Mouse (Mus musculus): Measurements from ENCODE around the gene Shisal2a.
A peak's percentile ranks its signal among the peaks of the same experiment; 100 is the strongest.
"Not testable (repeated sequence)": the region's sequence is repeated elsewhere in the genome, so short reads cannot be mapped to it uniquely, and the experiment has no call there.

The Shisal2a gene

DNA sequence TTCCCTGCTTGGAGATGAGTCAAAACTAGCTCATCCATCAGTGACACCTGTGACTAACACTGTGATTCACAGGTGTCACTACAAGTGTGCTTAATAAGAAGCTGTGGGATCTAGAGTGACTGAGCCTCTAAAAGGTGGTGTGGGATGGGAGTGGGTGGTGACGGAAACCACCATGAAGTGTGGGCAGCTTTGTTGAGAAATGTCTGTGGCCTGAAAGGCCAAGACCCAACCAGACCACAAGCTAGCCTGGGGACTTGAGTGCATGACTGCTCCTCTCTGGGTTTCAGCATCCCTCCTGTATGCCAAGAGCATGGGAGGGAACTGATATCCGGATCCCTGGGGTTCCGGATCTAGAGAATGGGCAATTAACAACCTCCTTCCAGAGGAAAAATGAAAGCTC, 11.7 kb downstream of the Shisal2a start:
- no peak for DNase-seq

DNA sequence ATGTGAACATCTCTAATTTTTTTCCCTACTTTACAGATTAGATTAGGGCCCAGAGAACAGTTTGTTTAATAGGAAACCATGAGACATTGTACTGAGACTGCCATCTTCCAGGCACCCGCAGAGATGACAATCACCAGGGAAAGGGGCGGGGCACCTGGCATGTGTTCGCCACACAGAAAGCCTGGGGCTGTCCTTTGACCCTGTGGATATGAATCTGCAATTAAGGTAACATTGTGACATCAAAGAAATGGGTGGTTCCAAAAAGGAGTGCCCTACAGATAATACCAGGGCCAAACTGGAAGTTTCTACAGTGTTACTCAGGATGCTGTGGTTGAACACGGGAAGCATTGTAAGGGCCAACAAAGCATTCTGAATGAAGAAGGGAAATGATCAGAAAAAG, 12.7 kb downstream of the Shisal2a start:
- no peak for DNase-seq

DNA sequence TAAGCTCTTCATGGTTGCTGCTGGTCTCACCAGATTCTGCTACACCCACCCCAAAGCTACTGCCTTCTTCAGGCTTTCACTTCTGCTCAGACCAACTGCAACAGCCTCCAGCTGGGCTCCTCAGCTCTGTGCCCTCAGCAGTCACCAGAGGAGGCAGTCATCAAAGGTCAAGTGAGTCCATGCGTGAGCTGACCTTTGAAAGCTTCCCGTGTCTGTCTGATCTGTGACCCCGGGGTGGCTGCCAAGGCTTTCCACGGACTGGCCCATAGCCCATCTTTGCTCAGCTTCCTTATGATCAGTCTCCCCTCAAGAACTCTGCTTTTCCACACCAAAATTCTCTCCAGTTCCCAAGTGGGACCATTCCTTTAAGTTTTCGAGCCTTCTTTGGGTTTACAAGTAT, 13.9 kb downstream of the Shisal2a start:
- DNase-seq: no peak

DNA sequence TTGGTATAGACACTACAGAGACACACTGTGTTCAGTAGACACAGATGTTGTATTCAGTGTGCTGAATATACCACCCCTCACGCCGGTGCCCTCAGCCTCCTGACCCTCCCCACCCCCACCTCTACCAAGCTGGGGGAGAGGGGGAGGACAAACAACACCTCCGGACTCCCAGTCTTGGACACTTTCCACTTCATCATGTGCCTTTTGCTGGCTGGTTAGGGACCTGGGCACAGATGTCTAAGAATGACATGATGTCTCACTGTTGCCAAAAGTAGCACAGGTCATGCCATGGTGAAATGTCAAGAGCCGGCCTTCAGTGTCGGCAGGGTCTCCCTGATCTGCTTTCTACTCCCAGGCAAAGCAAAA, 19.1 kb downstream of the Shisal2a start:
- DNase-seq: peak; percentile 32

DNA sequence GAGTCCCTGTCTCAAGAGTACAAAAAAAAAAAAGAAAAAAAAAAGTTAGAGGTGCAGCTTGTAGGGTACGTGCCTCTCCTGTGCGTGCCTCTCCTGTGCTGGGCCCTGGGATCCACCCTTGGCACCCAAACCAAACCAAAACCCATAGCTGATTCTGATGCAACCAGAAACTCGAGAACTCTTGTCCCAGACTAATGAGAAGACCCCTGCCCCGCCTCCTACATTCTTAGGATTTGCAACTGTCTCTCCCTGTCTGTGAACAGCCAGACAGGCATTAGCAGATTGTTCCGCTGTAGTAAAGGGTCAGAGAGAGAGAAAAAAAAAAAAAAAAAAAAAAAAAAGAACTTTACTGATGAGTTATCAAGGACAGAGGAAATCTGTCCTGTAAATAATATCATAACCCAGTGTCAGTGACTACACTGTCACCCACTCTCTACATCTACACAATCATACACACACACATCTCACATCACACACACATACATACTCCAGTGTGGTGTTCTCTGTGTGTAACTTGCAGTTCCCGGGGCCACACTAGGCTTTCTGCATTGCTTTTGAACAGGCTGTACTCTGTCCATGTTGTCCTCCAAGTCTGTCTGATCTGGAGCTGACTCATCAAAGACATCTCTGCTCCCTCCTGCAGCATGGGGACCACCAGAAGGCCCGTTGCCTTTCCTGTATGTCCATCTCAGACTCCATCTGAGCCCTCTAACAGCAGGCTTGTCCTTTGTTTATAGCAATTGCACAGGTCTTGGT, 19.6 kb downstream of the Shisal2a start:
- DNase-seq: peak; percentile 76

DNA sequence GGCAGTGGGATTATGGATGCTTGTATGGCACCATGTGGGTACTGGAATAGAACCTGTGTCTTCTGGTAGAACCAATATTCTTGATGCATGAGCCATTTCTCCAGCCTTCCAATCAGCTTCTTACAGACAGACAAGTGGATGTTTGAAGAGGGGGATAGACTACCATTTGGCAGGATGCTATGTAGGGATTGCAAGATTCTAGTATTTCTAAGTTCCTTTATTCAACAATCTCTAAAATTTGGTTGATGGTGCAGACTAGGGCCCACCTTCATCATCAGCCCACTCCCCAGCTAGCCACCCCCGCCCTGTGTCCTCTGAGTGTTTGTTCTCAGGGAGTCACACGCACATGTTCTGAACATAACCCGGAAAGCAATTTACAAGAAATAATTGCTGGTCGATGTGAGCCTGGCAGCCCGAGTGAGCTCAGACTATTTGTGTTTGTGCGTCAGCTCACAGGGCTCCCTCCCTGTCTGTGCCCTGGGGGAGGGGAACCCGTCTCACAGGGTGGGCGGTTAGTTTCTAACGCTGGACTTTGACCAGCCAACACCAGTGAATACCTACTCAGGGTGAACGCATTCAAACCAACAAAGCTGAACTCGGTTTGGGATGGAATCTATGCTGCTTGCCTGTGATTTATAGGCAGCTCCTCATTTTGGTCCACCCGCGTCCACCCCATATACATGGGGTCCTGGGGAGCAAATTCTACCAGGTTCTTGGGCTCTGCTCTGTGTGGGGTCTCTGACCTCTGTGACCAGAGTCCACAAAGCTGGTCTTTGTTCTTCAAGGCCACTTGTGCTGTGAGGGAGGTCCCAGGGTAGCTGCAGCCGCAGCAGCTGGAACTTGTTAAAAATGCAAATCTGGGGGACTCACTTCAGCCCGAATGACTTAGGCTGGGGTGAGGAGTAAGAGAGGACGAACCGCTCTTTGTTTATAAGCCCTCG, 20.6 kb downstream of the Shisal2a start:
- DNase-seq: peak; percentile 94

DNA sequence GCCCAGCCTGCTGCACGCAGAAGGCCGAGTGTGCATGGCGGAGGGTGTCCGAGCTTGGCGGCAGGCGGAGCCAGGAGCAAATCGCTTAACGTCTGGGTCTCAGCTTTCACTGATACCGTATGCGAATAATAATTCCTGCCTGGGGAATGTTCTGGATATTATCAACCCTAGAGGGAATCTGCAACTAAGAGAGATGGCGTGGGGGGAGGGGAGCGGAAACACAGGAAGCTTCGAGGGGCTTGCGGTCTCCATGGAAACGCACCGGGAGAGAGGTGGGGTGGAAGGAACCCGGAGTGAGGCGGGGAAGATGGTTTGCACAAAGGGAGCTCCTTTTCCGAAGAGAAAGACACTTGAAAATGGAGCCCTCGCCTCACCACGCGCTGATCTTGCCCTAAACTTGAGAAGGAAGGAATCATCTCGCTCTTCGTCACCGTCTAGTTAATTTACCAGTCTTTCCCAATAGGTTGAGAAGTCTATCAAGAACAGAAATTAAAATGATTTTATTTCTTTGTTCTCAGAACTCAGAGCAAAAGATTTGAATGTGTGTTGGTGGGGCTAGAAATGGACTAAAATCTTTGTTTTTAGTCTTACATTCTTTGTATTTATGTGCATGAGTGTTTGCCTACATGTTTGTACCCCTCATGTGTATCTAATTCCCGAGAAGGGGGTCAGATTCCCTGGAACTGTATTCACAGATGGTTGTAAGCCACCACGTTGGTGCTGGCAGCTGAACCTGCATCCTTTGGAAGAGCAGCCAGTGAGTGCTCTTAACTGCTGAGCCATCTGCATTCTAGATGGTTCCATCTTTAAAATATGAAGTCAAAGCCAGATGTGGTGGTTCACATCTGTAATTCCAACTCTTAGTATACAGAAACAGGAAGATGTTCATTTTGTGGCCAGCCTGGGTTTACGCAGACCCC, 22.8 kb downstream of the Shisal2a start:
- peak; percentile 95 for DNase-seq

DNA sequence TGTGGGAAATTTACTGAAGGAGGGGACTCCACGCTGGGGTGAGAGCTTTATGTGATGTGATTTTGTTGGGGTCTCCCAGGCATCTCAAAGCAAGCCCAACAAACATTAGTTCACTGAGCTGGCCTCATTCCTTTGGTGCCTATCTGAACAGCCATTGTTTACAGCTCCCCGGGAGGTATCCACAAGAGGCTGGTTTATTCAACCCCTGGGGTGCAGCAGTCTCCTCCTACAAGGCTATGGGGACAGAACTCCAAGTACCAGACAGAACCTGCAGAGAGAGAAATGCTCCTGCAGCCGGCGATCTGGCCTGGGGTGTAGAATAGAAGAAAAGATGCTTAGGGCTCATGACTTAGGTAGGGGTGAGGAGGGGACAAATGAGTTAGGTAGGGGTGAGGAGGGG, 24.7 kb downstream of the Shisal2a start:
- peak; percentile 34 for DNase-seq

DNA sequence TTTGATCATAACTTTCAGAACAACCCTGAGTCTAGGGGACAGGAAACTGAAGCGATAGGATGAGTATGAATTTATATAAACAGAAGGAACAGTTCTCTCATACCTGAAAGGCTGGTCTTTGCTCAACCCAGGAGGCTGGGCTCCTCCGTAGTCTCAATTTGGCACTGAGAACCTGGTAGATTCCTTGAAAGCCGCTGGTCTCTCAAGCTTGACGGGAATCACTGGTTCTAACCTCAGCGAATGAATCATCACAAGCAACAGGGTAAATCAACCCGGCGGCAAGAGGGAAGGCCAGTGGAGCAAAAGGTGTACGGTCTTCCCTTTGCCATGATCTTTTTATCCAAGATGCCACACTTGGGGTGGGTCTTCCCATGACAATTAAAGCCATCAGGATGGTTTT, 25.7 kb downstream of the Shisal2a start:
- DNase-seq: no peak

DNA sequence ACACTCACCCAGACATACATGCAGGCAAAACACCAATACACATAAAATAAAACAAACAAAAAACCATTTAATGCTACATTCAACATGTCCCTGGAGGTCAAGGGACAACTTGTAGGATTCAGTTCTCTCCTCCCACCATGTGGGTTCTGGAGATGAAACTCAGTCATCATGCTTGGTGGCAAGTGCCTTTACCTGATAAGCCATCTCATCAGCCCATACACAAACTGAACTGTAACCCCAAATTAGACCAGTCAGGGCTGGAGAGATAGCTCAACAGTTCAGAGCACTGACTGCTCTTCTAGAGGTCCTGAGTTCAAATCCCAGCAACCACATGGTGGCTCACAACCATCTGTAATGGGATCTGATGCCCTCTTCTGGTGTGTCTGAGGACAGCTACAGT, 29.6 kb downstream of the Shisal2a start:
- not testable (repeated sequence) for DNase-seq

DNA sequence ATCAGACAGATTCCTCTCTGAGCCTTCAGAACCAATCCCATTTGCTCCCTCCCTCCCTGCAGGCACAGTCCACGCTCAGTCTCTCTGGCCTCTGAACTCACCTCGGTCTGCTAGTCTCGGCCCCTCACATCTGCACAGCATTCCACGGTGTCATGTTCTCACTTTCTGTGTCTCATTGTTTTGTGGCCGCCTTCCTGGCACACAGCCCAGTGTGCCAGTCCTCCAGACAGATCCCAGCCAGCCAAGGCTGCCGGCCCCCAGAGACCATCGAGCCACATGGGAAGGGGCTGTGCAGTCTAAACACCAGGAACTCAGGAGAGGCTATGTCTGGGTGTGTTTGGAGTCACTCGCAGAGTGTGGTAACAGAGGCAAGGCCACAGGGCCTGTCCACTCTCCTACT, 32.3 kb downstream of the Shisal2a start:
- peak; percentile 90 for DNase-seq

DNA sequence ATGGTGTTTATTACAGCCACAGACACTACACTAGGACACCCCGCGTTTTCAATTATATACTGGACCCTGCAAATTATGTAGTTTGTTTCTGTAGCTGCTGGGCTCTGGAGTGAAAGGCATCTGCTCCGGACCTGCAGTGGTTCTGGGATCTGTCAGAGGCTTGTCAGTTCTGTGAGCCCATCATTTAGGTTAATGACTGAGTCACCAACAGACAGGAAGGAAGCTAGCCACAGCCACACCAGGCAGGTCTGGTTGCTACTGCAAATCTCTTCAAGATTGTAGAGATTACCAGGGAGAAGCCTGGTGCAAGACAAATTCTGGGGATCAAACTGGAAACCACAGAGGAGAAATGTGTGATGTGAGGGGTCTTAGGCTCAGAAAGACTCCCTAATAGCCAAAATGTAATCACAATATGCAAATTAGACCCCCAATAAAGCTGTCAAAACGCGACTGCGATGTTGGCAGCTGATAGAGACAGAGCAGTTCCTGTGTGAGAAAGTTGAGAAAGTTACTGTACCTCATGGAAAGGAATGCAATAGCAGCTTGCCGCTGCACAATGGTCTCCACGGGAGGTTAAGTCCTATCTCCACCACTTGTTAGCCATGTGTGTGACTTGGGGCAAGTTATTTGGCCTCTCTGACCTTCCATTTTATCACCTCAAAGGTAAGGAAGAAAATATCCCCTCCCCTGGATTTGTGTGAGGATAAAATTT, 33.2 kb downstream of the Shisal2a start:
- no peak for DNase-seq

DNA sequence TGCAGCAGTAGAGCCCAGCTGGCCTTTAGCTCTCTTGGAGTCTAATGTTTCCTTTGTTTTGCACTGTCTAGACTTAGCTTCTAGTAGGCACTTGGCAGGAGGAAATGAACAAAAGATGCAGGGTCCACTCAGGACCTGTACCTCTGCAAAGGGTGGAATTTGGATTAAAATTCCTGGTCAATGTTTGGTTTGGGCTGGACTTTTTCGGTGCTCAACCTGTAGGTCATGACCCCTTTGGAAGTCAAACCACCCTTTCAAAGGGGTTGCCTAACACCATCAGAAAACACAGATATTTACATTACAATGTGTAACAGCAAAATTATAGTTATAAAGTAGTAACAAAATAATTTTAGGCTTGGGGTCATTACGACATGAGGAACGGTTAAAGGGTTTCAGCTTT, 34.1 kb downstream of the Shisal2a start:
- DNase-seq: no peak

DNA sequence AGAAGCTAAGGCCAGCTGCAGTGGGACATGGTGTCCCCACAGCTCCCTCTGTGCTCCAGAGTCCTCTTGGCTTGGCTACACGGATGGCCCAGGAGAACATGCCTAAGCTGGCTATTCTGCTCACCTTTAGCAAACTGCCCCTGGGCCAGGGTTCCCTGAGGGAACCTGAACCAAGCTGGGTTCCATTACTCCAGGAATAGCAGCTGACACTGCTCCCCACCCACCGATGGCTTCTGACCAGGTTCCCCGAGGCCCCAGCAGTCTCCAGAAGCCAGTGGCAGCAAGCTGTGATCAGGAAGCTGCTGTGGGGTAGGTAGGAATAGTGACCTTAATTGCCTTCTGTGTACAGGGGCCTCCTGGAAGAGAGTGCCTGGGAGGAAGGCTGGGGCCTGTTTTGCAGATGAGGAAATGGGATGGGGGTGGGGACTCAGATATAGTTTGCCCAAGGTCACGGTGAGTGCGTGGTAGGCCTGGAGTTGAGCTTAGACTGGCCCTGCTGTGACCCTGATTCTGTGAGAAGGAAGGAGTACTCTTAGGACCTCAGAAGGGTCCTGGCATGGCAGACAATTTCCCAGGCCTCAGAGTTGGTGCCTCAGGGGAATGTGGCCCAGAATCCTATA, 34.8 kb downstream of the Shisal2a start:
- no peak for DNase-seq

DNA sequence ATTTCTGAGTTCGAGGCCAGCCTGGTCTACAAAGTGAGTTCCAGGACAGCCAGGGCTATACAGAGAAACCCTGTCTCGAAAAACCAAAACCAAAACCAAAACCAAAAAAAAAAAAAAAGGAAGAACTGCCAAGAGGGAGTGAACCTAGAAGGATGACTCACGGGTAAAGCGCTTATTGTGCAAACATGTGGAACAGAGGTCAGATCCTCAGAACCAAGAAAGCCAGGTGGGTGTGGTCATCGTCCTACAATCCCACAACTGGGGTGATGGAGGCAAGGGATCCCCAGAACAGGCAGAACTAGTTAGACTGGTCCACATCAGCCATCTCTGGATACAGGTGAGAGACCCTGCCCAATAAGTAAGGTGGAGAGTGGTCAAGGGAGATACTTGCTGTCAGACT, 36.0 kb downstream of the Shisal2a start:
- DNase-seq: no peak

DNA sequence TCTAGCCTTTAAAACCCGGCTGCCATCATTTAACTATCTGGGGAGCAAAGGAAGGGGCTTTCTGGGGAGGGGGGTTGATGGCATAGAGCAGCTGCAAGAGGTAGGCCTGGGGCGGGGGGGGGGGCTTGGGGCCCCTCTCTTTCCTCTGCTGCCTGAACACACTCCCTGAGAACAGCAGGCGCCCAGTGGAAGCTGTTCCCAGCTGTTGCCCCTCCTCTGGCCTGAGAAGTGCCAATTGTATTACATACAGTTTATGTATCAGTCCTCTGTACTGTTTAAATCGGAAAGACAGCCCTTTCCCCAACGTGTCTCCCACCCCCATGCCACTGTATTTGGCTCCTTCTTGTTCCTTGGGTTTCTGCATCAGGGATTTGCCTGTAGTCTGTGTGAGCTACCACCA, 37.3 kb downstream of the Shisal2a start:
- DNase-seq: no peak

DNA sequence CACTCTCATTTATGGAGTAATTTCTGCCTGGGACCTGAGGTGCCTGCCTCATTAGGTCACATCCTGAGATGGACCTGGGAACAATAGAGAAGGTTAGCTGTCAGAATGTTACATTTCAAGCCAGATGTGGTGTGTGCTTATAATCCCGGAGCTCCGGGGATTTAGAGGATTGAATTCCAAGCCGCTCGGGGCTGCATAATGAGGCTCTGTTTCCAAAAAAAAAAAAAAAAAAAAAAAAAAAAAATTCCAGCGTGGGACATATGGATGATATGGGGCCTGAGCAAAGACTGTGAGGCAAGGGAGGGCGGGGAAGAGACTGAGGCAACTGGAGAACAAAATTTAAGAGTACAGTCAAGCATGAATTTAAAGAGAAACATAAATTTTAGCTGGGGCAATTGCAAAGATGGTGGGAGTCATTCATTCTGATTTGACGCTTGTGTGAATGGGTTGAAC, 38.5 kb downstream of the Shisal2a start:
- DNase-seq: peak; percentile 58

DNA sequence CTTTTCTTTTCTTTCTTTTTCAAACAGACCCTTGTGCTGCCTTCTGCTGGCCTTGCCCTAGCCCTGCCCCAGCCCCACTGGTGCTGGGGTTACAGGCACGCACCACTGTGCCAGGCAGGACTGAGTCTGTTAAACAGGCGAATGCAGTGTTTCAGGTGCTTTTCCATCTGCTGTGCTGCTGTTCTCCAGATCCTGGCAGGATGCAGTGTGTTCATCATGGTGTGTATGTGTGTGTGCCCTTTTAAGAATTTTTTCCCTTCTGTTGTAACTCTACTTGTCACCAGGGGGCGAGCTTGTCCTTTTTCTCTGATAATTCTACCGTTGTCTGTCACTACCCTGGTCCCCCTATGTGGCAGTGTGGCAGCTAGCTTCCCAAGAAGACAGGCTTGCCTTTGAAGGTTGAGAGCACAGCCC, 43.9 kb downstream of the Shisal2a start:
- peak; percentile 89 for DNase-seq

DNA sequence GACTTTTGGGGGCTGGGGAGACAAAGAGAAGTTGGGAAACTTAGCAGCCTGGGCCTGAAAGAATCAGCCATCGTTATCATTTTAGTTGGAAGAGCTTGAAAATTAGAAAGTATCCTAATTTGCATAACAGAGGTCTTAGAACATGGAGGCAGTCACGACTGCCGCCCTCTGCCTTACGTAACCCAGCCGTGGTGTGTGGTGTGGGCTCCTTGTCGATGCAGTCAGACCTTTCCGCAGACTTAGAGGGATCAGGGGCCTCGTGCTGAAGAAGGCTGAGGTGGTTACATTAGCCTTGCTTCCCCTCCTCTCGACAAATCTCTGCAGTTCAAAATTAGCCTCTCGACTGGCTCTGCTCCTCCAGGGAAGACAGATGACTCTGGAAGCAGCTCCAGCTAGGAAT, 44.3 kb downstream of the Shisal2a start:
- DNase-seq: no peak

DNA sequence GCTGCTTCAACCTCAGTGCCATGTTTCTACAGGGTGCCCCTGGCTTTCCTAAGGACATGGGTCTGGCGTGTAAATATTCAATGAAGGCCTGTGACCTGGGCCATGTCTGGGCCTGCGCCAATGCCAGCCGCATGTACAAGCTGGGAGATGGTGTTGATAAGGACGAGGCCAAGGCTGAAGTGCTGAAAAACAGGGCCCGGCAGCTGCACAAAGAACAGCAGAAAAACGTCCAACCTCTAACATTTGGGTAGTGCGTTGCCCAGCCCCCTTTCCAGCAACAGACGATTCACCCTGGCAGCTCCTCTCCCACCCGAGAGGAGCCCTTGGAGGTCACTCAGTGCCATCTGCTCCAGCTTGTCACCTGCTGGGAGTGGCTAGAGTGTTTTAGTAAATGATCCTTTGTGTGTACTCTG, 44.8 kb downstream of the Shisal2a start:
- DNase-seq: no peak

DNA sequence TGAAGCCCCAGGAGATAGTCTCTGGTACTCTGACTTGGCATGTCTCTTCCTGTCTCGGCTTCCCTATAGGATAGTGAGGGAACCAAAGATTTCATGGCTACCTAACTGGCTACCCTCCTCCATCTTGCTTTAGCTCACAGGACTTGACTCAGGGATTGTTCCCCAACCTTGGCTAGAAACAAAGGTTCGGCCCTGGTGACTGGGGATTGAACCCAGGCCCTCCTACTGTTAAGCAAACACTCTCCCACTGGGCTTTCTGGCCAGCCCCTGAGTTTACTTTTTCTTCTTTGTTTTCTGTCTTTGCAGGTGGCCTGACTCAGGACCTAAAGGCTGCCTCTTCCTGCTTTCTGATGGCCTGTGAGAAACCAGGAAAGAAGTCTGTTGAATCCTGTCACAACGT, 45.3 kb downstream of the Shisal2a start:
- no peak for DNase-seq

DNA sequence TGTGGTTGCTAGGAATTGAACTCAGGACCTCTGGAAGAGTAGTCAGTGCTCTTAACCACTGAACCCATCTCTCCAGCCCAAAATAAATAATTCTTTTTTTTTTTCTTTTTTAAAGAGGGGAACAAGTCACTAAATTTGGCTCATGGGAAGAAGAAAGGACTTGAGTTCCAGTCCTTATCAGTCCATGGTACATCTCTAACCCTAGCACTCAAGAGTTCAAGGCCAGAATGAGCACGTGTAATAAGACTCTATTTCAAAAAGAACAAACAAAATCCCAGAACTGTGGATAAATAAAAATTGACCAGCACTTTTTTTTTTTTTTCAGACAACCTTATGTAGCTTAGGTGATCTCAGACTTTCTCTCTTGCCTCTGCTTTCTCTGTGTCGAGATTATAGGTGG, 46.4 kb downstream of the Shisal2a start:
- no peak for DNase-seq

Measured in retina, postnatal 1 day (tissue).